Mouse (Mus musculus): ENCODE measurements around the gene Map3k4.
"Not testable (repeated sequence)": the region's sequence is repeated elsewhere in the genome, so short reads cannot be mapped to it uniquely, and the experiment has no call there.

GRCm38 (mm10) chr17:12289836-12290235 lies 28.8 kb downstream of the Map3k4 start:
- not testable (repeated sequence) for TF ChIP-seq CTCF (IDR thresholded peaks at IDR 0.05; ENCODE audit: control insufficient read depth, insufficient read depth, low read length); POLR2A (IDR thresholded peaks at IDR 0.05; ENCODE audit: borderline replicate concordance, control insufficient read depth, low read depth, low read length)
